Mouse (Mus musculus) kidney, adult 2 months (tissue): Measurements from ENCODE around the gene Dip2c. TPM values are rescaled to one million over a fixed set of nuclear protein-coding genes. Genes with fewer than 3 reads are reported as not detected.

ENCODE experiments used
- DNase-seq: peaks from one replicate; pipeline ENCODE4 v3.0.0; 2021
- H3K27ac ChIP-seq: fragments of 200-500 bp; 2 replicates; pipeline ENCODE4 v1.5.1; 2012; ENCODE audit warnings: low read depth, low read length, control low read depth, inconsistent platforms; ENCODE audit not compliant: insufficient read depth
- H3K27me3 ChIP-seq: fragments of 200-500 bp; replicated peaks from 2 replicates; pipeline ENCODE4 v1.6.1; 2012; ENCODE audit warnings: mild to moderate bottlenecking, moderate library complexity, low read length, inconsistent platforms; ENCODE audit not compliant: control insufficient read depth, insufficient read depth
- H3K36me3 ChIP-seq: fragments of 200-500 bp; 2 replicates; pipeline ENCODE4 v1.6.1; 2012; ENCODE audit warnings: mild to moderate bottlenecking, moderate library complexity, low read length, inconsistent platforms; ENCODE audit not compliant: control insufficient read depth, insufficient read depth
- H3K4me1 ChIP-seq: fragments of 200-500 bp; 2 replicates; pipeline ENCODE4 v1.6.1; 2011; ENCODE audit warnings: low read length; ENCODE audit not compliant: control insufficient read depth, insufficient read depth
- H3K4me3 ChIP-seq: fragments of 200-500 bp; 2 replicates; pipeline ENCODE4 v1.5.1; 2011; ENCODE audit warnings: mild to moderate bottlenecking, low read depth, low read length, control low read depth; ENCODE audit not compliant: insufficient read depth
- CTCF ChIP-seq: fragments of 200-500 bp; conservative IDR thresholded peaks from 2 replicates; pipeline ENCODE4 v1.5.1; 2011; ENCODE audit warnings: low read depth, mild to moderate bottlenecking, control low read depth, low read length, moderate library complexity, mixed read lengths; ENCODE audit not compliant: insufficient read depth, insufficient read length
- POLR2A ChIP-seq: fragments of 200-500 bp; IDR thresholded peaks from one replicate; pipeline ENCODE4 v1.6.1; 2011; ENCODE audit warnings: low read depth, low read length, control low read depth
- WGBS: fragments of 180-500 bp; shearing (Covaris S2); methylation state at CpG from one replicate; pipeline ENCODE4 v1.1.7; 2018; 5-methylcytosine and 5-hydroxymethylcytosine counted together
- polyA plus RNA-seq: library from polyadenylated mRNA; depleted of rRNA; stranded (reverse); fragments of >200 nt; gene quantifications from 2 replicates; pipeline ENCODE4 v1.2.3, GENCODE M21; 2012

The Dip2c gene
- polyA plus RNA-seq, 1 experiment, result 11.0 TPM

DNA sequence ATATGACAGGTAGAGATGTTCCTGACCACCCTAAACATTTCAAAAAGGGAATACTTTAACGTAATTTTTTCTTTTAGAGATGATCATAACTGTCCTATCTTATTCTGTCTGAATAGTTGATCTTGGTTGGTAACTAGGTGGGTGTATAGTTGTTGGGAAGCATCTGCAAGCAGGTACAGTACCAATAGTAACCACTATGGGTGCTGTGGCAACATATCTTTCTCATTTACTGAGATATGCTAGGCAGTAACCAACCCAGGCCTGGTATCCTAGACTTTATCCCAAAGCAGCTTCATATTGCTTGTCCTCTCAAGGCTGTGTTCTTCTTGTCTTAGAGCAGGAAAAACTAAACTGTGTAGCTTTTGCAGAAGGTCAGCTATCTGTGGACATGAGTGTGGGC lies 113.0 kb downstream of the Dip2c start:
- 100% methylated on average over 1 of the region's 1 CpGs for WGBS
- DNase-seq, result no peak
- Histone ChIP-seq H3K27me3 (no peaks in the 10 kb centered on the region), H3K27ac (no peak overlapping the region), H3K4me1 (no peaks in the 10 kb centered on the region; the same call in 1 of the 2 replicates), H3K36me3 (no peaks in the 10 kb centered on the region), H3K4me3 (no peak overlapping the region)
- no peak for TF ChIP-seq CTCF
- TF ChIP-seq POLR2A, result no peak

DNA sequence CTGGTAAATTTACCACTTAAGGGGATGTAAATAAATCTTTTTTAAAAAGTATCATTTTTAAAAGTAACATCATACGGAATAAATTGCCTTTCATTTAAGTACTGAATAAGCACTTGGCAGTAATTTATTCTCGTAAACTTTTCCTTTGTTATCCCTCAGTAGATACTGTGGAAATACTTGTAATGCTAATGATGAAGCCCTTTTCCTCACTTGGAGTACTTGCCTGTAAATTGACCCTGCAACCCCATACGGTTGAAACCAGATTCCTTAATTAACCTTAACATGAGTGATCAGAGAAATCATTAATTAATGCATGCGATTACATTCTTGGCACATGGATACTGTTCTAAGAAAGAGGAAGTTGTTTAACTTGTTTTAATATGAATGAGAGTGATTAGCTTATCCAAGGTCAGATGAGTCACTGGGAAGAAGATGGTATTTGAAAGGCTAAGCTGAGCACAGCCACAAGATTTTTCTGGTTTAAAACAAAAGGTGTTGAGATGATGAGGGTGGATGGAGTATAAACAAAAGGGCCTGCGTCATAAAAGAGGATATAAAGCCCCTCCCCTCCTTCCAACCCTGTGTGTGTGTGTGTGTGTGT lies 114.0 kb downstream of the Dip2c start:
- WGBS, result 37% methylated on average over 5 of the region's 5 CpGs
- TF ChIP-seq CTCF (no peak), POLR2A (no peak)
- peak; percentile 12 for DNase-seq

GRCm38 (mm10) chr13:9393470-9393869 lies 117.1 kb downstream of the Dip2c start:
- H3K4me3 ChIP-seq, result no peak overlapping the region
- H3K4me1 ChIP-seq, result peaks cover 2% of the 10 kb centered on the region; the same call in 1 of the 2 replicates
- H3K36me3 ChIP-seq, result no peaks in the 10 kb centered on the region
- no peak for DNase-seq
- no peak overlapping the region for H3K27ac ChIP-seq
- no peak for TF ChIP-seq POLR2A
- TF ChIP-seq CTCF, result no peak
- 90% methylated on average over 3 of the region's 3 CpGs for WGBS
- no peaks in the 10 kb centered on the region for H3K27me3 ChIP-seq

More for the DNA sequence above, 114.0 kb downstream of the Dip2c start:
- no peaks in the 10 kb centered on the region; the same call in 1 of the 2 replicates for H3K4me1 ChIP-seq
- no peaks in the 10 kb centered on the region for H3K27me3 ChIP-seq
- H3K27ac ChIP-seq, result no peak overlapping the region
- no peak overlapping the region for H3K4me3 ChIP-seq
- no peaks in the 10 kb centered on the region for H3K36me3 ChIP-seq

DNA sequence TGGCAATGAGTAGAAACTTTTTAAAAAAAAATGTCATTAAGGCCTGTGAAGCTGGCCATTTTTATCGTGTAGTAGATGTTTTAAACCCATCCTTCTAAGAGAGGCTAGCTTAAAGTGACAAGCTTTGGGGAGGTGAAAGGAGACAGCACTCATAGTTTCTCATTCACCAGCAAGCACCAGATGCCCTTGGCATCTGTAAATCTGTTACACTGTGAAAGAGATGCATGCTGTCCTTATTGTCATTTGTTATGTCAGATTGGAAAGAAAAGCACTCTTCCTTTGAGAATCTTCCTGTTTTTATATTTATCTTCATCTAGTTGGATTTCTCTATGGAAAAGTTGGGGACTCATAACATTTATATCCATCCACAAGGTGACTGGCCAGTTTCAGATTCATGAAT lies 119.0 kb downstream of the Dip2c start:
- Histone ChIP-seq H3K4me3 (no peak overlapping the region), H3K27ac (no peak overlapping the region), H3K27me3 (no peaks in the 10 kb centered on the region), H3K4me1 (peaks cover 2% of the 10 kb centered on the region; the same call in 1 of the 2 replicates), H3K36me3 (no peaks in the 10 kb centered on the region)
- TF ChIP-seq CTCF, result no peak
- no peak for TF ChIP-seq POLR2A
- WGBS, result 65% methylated on average over 1 of the region's 1 CpGs
- no peak for DNase-seq

DNA sequence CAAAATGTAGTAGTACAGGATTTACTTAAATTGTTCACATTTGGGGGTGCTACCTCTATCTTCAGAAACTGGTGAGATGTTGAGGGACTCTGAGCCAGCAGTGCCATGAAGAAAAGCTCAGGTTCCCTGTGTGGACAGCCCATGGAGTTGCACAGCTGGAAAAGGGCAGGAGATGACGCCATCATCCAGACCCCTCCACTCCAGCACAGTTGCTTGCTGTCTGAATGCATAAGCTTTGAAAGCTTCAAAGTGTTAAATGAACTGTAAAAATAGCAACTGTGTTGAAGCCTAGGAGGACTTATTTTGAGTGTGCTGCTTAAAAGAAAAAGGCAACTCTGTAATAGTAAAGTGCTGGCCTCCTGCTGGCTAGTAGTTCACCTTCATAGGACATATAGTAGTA lies 122.5 kb downstream of the Dip2c start:
- no peak for DNase-seq
- TF ChIP-seq CTCF, result no peak
- TF ChIP-seq POLR2A, result no peak
- no peaks in the 10 kb centered on the region for H3K36me3 ChIP-seq
- WGBS, result 81% methylated on average over 1 of the region's 1 CpGs
- H3K4me1 ChIP-seq, result peaks cover 2% of the 10 kb centered on the region; the same call in 1 of the 2 replicates
- H3K4me3 ChIP-seq, result no peak overlapping the region
- H3K27ac ChIP-seq, result no peak overlapping the region
- H3K27me3 ChIP-seq, result no peaks in the 10 kb centered on the region

DNA sequence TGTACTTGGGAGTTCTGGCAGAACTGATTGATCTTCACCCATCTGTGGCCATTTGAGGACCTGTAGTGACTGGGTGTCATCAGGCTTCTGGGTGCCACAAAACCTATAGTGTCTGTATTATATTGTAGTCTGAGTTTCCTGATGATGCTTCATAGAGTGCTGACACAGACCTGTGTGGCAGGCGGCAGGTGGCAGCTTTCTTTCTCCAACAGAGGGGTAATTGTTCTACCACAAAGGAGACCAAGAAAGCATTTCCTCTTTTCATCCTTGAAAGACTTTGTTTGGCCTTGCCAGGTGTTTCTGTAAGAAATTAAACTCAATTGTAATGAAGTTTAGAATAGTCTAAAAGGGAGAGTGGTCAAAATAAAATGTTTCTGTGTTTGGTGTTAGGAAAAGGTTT lies 129.1 kb downstream of the Dip2c start:
- Histone ChIP-seq H3K4me1 (no peaks in the 10 kb centered on the region), H3K27me3 (no peaks in the 10 kb centered on the region), H3K36me3 (no peaks in the 10 kb centered on the region), H3K27ac (no peak overlapping the region), H3K4me3 (no peak overlapping the region)
- DNase-seq, result no peak
- no peak for TF ChIP-seq CTCF
- no peak for TF ChIP-seq POLR2A
- 58% methylated on average over 1 of the region's 1 CpGs for WGBS

- Histone ChIP-seq H3K27me3 (no peaks in the 10 kb centered on the region), H3K4me3 (no peak overlapping the region), H3K27ac (no peak overlapping the region), H3K36me3 (no peaks in the 10 kb centered on the region), H3K4me1 (no peaks in the 10 kb centered on the region)
- DNase-seq, result no peak
- WGBS, result 95% methylated on average over 4 of the region's 4 CpGs
- TF ChIP-seq POLR2A (no peak), CTCF (no peak)
These were observed 132.7 kb downstream of the Dip2c start for GRCm38 (mm10) chr13:9408983-9409382.
